Mouse (Mus musculus) kidney, adult 2 months (tissue): ENCODE data around the gene Blm.

Source experiments
- CTCF ChIP-seq: fragments of 200-500 bp; conservative IDR thresholded peaks from 2 replicates; pipeline ENCODE4 v1.5.1; 2011; ENCODE audit warnings: low read depth, mild to moderate bottlenecking, control low read depth, low read length, moderate library complexity, mixed read lengths; ENCODE audit not compliant: insufficient read depth, insufficient read length
- POLR2A ChIP-seq: fragments of 200-500 bp; IDR thresholded peaks from one replicate; pipeline ENCODE4 v1.6.1; 2011; ENCODE audit warnings: low read depth, low read length, control low read depth

- TF ChIP-seq CTCF (no peak), POLR2A (no peak)
These were observed 77.0 kb downstream of the Blm start for GRCm38 (mm10) chr7:80457831-80458343.
